Mouse (Mus musculus): ENCODE measurements around the gene Rsph3a.

- TF ChIP-seq CTCF (IDR thresholded peaks at IDR 0.05; ENCODE audit: insufficient read depth, low read depth, low read length) (no peak), POLR2A (IDR thresholded peaks at IDR 0.05; ENCODE audit: insufficient read depth, low read depth, low read length) (no peak)
These were observed 28.4 kb upstream of the Rsph3a start for GRCm38 (mm10) chr17:7916782-7917574.
